Mouse (Mus musculus) kidney, embryonic 15.5 days (tissue): ENCODE measurements around the gene Cass4. TPM values are rescaled to one million over a fixed set of nuclear protein-coding genes. Genes with fewer than 3 reads are reported as not detected.

ENCODE experiments used
- ATAC-seq: fragments of 200-750 bp; cut with Nextera tagmentation; replicated peaks from 2 replicates; pipeline ENCODE4 v1.8.0; 2017; ENCODE audit warnings: moderate TSS enrichment; ENCODE audit not compliant: low FRiP score
- H3K27ac ChIP-seq: fragments of 300-500 bp; sonication (generic); 2 replicates; pipeline ENCODE4 v1.5.1; 2015; ENCODE audit warnings: mild to moderate bottlenecking, inconsistent platforms
- H3K27me3 ChIP-seq: fragments of 300-500 bp; sonication (generic); 2 replicates; pipeline ENCODE4 v1.6.1; 2015; ENCODE audit warnings: inconsistent platforms
- H3K36me3 ChIP-seq: fragments of 300-500 bp; sonication (generic); 2 replicates; pipeline ENCODE4 v1.6.1; 2015; ENCODE audit warnings: inconsistent platforms
- H3K4me1 ChIP-seq: fragments of 300-500 bp; sonication (generic); 2 replicates; pipeline ENCODE4 v1.6.1; 2015; ENCODE audit warnings: inconsistent platforms
- H3K4me2 ChIP-seq: fragments of 300-500 bp; sonication (generic); 2 replicates; pipeline ENCODE4 v1.6.1; 2015; ENCODE audit warnings: moderate library complexity, mild to moderate bottlenecking, inconsistent platforms
- H3K4me3 ChIP-seq: fragments of 300-500 bp; sonication (generic); replicated peaks from 2 replicates; pipeline ENCODE4 v1.5.1; 2015; ENCODE audit warnings: mild to moderate bottlenecking, inconsistent platforms
- H3K9ac ChIP-seq: fragments of 300-500 bp; sonication (generic); 2 replicates; pipeline ENCODE4 v1.6.1; 2015; ENCODE audit warnings: mild to moderate bottlenecking, inconsistent platforms
- H3K9me3 ChIP-seq: fragments of 300-500 bp; sonication (generic); replicated peaks from 2 replicates; pipeline ENCODE4 v1.6.1; 2016; ENCODE audit warnings: inconsistent platforms
- WGBS: fragments of 180-500 bp; shearing (Covaris S2); methylation state at CpG from one replicate; pipeline ENCODE4 v1.1.7; 2015; ENCODE audit warnings: mixed read lengths; 5-methylcytosine and 5-hydroxymethylcytosine counted together
- polyA plus RNA-seq: library from polyadenylated mRNA; unstranded; fragments of >200 nt; fragmentation: Nextera tagmentation; extraction: Ambion mirVana; gene quantifications from 2 replicates; pipeline ENCODE4 v1.2.1, GENCODE M21; 2015

Cass4 gene
- polyA plus RNA-seq, 1 experiment from 2014 or later: 0.29 TPM

DNA sequence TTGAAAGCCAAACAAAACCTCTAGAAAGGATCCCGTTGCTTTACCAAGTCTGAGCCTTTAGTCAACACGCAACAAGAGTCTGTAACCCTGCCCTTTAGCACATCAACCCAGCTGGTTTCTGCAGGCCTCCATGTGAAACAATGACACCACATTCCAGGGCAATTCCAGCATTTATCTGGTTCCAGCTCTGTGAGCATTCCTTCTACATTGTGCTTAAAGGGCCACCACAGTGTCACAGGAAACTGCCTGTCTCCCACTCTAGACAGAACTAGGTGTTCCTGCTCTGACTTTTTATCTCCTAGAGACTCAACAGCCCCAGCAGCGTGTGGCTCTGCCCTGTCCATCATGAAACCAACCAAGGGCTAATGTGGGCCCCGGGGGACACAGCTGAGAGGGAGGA lies 19.7 kb downstream of the Cass4 start:
- Histone ChIP-seq H3K36me3 (no peaks in the 10 kb centered on the region), H3K4me3 (no peak overlapping the region), H3K9ac (no peak overlapping the region), H3K4me1 (peaks cover 20% of the 10 kb centered on the region), H3K4me2 (peak overlapping the region; percentile 51; the same call in 1 of the 2 replicates), H3K27me3 (no peaks in the 10 kb centered on the region), H3K27ac (peak overlapping the region; percentile 71), H3K9me3 (no peaks in the 10 kb centered on the region)
- peak; percentile 50 for ATAC-seq
- WGBS: 11% methylated on average over 4 of the region's 4 CpGs

DNA sequence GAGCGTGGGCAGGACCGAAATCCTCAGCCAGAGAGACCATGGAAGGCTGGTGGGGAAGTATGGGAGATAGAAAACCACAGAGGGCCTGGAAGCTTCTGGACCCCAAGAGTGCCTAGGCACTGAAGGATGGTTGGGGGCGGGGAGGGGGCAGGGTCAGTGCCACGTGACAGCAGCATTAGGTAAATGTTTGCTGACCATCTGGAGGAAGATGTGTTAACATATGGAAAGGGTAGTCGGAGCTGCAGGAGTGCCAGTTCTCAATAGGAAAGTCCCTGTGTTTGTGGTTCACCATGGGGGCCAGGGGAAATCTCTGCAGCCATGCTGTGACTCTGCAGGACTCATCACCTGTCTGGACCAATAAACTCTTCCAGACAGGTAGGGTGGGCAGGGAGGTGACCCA lies 20.3 kb downstream of the Cass4 start:
- H3K9ac ChIP-seq: no peak overlapping the region
- no peaks in the 10 kb centered on the region for H3K27me3 ChIP-seq
- H3K9me3 ChIP-seq: no peaks in the 10 kb centered on the region
- no peak overlapping the region for H3K4me3 ChIP-seq
- peaks cover 20% of the 10 kb centered on the region for H3K4me1 ChIP-seq
- no peak for ATAC-seq
- no peak overlapping the region for H3K4me2 ChIP-seq
- no peaks in the 10 kb centered on the region for H3K36me3 ChIP-seq
- no peak overlapping the region for H3K27ac ChIP-seq
- WGBS: 54% methylated on average over 5 of the region's 5 CpGs

GRCm38 (mm10) chr2:172416218-172416617 lies 22.6 kb downstream of the Cass4 start:
- Histone ChIP-seq H3K27me3 (no peaks in the 10 kb centered on the region), H3K9me3 (no peaks in the 10 kb centered on the region), H3K27ac (no peak overlapping the region), H3K4me3 (no peak overlapping the region), H3K4me2 (no peak overlapping the region), H3K9ac (no peak overlapping the region), H3K36me3 (no peaks in the 10 kb centered on the region), H3K4me1 (peaks cover 20% of the 10 kb centered on the region)
- WGBS: 71% methylated on average over 12 of the region's 12 CpGs
- no peak for ATAC-seq

- Histone ChIP-seq H3K9ac (no peak overlapping the region), H3K9me3 (no peaks in the 10 kb centered on the region), H3K36me3 (no peaks in the 10 kb centered on the region), H3K27ac (no peak overlapping the region), H3K4me2 (no peak overlapping the region), H3K27me3 (no peaks in the 10 kb centered on the region), H3K4me3 (no peak overlapping the region), H3K4me1 (peaks cover 19% of the 10 kb centered on the region)
- 81% methylated on average over 5 of the region's 5 CpGs for WGBS
- no peak for ATAC-seq
Measured at GRCm38 (mm10) chr2:172416876-172417275, 23.3 kb downstream of the Cass4 start.

GRCm38 (mm10) chr2:172418208-172418607 lies 24.6 kb downstream of the Cass4 start:
- Histone ChIP-seq H3K4me2 (no peak overlapping the region), H3K4me1 (peaks cover 8% of the 10 kb centered on the region), H3K4me3 (no peak overlapping the region), H3K36me3 (no peaks in the 10 kb centered on the region), H3K27me3 (no peaks in the 10 kb centered on the region), H3K9me3 (no peaks in the 10 kb centered on the region), H3K27ac (no peak overlapping the region), H3K9ac (no peak overlapping the region)
- no peak for ATAC-seq
- 86% methylated on average over 5 of the region's 5 CpGs for WGBS

GRCm38 (mm10) chr2:172430609-172431008 lies 37.0 kb downstream of the Cass4 start:
- no peak; the same call in 1 of the 2 replicates for ATAC-seq
- no peak overlapping the region for H3K27ac ChIP-seq

DNA sequence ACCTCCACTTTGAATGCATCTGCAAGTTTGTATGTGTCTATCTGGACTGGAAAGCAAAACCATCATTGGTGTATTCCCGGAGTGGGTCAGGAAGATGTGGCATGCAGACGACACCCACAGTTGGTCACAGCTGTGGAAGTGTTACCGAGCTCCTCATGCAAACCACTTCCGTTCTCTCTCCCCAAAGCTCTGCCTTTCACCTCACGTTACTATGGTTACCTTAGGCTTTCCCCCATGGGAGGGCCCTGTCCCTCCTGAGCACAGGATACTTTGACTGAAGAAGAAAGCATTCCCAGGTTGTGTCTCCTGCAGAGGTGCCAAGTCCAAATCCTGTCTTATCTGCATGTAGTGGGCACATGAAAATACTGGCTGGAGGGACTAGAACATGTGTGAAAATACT lies 40.2 kb downstream of the Cass4 start:
- ATAC-seq: no peak
- no peaks in the 10 kb centered on the region for H3K36me3 ChIP-seq
- no peak overlapping the region for H3K4me3 ChIP-seq
- H3K4me2 ChIP-seq: no peak overlapping the region
- H3K27me3 ChIP-seq: 0 out of 2 replicates have a peak, but pooled peaks cover 3% of the 10 kb centered on the region
- H3K4me1 ChIP-seq: no peaks in the 10 kb centered on the region
- H3K9ac ChIP-seq: no peak overlapping the region
- H3K27ac ChIP-seq: no peak overlapping the region
- WGBS: 56% methylated on average over 5 of the region's 5 CpGs
- H3K9me3 ChIP-seq: no peaks in the 10 kb centered on the region

More at GRCm38 (mm10) chr2:172430609-172431008, 37.0 kb downstream of the Cass4 start:
- Histone ChIP-seq H3K4me3 (no peak overlapping the region), H3K9ac (no peak overlapping the region), H3K4me2 (no peak overlapping the region), H3K27me3 (0 out of 2 replicates have a peak, but pooled peaks cover 3% of the 10 kb centered on the region), H3K36me3 (no peaks in the 10 kb centered on the region), H3K9me3 (no peaks in the 10 kb centered on the region), H3K4me1 (no peaks in the 10 kb centered on the region)
- WGBS: 63% methylated on average over 1 of the region's 1 CpGs

DNA sequence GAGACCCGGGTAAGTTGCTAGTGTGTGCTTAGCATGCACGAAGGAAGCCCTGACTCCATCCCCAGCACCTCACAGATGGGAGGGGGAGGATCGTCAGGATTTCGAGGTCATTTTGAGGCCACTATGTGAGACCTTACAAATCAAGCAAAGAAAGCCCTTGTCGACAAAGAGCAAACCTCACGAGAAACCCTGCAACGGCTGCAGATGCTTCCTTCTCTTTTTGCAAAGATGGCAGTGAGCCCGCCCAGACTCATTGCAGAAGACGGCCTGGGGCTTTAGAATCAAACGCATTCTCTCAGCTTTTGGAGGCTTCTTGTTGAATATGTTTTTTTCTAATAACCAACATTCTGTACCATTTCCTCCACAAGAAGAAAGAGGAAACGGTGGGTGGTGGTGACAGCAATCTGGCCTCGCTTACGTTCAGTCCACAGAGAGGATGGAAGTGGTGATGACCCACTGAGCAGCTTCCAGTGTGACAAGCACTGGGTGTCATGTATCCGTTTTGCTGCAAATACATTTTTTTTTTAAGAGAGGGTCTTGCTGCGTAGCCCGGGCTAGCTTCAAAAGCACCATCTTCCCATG lies 43.9 kb downstream of the Cass4 start:
- no peaks in the 10 kb centered on the region for H3K36me3 ChIP-seq
- H3K4me2 ChIP-seq: no peak overlapping the region
- no peak overlapping the region for H3K27ac ChIP-seq
- 0 out of 2 replicates have a peak, but pooled peaks cover 3% of the 10 kb centered on the region for H3K27me3 ChIP-seq
- no peak overlapping the region for H3K9ac ChIP-seq
- peaks cover 19% of the 10 kb centered on the region for H3K4me1 ChIP-seq
- H3K4me3 ChIP-seq: no peak overlapping the region
- WGBS: 70% methylated on average over 16 of the region's 16 CpGs
- ATAC-seq: no peak
- no peaks in the 10 kb centered on the region for H3K9me3 ChIP-seq

- Histone ChIP-seq H3K27ac (peak within 1 kb of the TSS; percentile 77), H3K4me2 (peak within 1 kb of the TSS; percentile 82), H3K36me3 (peaks cover 5% of the 10 kb centered on the region), H3K4me3 (peak within 1 kb of the TSS; percentile 83), H3K27me3 (no peaks in the 10 kb centered on the region), H3K9me3 (no peaks in the 10 kb centered on the region), H3K4me1 (peaks cover 19% of the 10 kb centered on the region), H3K9ac (peak within 1 kb of the TSS; percentile 54)
- WGBS: 2% methylated on average over 35 of the region's 35 CpGs
- ATAC-seq: peak; percentile 98
Measured at GRCm38 (mm10) chr2:172439843-172440639, 46.4 kb downstream of the Cass4 start, which contains the start of gene Rtf2. Rtf2 (plus strand) TSS chr2:172440556.

GRCm38 (mm10) chr2:172440640-172441005 lies 47.0 kb downstream of the Cass4 start:
- peak overlapping the region; percentile 19; the same call in 1 of the 2 replicates for H3K27ac ChIP-seq

GRCm38 (mm10) chr2:172441176-172441575 lies 47.6 kb downstream of the Cass4 start:
- no peaks in the 10 kb centered on the region for H3K9me3 ChIP-seq
- H3K4me1 ChIP-seq: peaks cover 19% of the 10 kb centered on the region
- peak overlapping the region; percentile 54 for H3K9ac ChIP-seq
- peaks cover 17% of the 10 kb centered on the region for H3K36me3 ChIP-seq
- no peak overlapping the region for H3K27ac ChIP-seq
- H3K4me3 ChIP-seq: peak overlapping the region; percentile 83
- H3K27me3 ChIP-seq: no peaks in the 10 kb centered on the region
- H3K4me2 ChIP-seq: peak overlapping the region; percentile 82
- ATAC-seq: no peak
- WGBS: 32% methylated on average over 6 of the region's 6 CpGs

More at GRCm38 (mm10) chr2:172440640-172441005, 47.0 kb downstream of the Cass4 start:
- Histone ChIP-seq H3K27me3 (no peaks in the 10 kb centered on the region), H3K9me3 (no peaks in the 10 kb centered on the region), H3K4me2 (peak overlapping the region; percentile 82), H3K4me1 (peaks cover 19% of the 10 kb centered on the region), H3K9ac (peak overlapping the region; percentile 54), H3K4me3 (peak overlapping the region; percentile 83), H3K36me3 (peaks cover 11% of the 10 kb centered on the region)
- under 1% methylated on average over 21 of the region's 21 CpGs for WGBS
- ATAC-seq: peak; percentile 64

- WGBS: 98% methylated on average over 4 of the region's 4 CpGs
- no peak overlapping the region for H3K4me2 ChIP-seq
- H3K4me3 ChIP-seq: no peak overlapping the region
- H3K27ac ChIP-seq: no peak overlapping the region
- no peaks in the 10 kb centered on the region for H3K9me3 ChIP-seq
- H3K9ac ChIP-seq: no peak overlapping the region
- ATAC-seq: no peak
- H3K4me1 ChIP-seq: peaks cover 14% of the 10 kb centered on the region
- peaks cover 61% of the 10 kb centered on the region for H3K36me3 ChIP-seq
- H3K27me3 ChIP-seq: no peaks in the 10 kb centered on the region
Measured at GRCm38 (mm10) chr2:172445617-172446016, 52.0 kb downstream of the Cass4 start.
